Mouse (Mus musculus) liver, adult 2 months (tissue): Measurements from ENCODE around the gene Krtap28-13. TPM values are rescaled to one million over a fixed set of nuclear protein-coding genes. Genes with fewer than 3 reads are reported as not detected.

Experiments used
- DNase-seq: peaks from one replicate; pipeline ENCODE4 v3.0.0-alpha.2; 2011; ENCODE audit warnings: low read depth, low spot score; ENCODE audit errors: extremely low read depth
- H3K27ac ChIP-seq: fragments of 200-500 bp; replicated peaks from 2 replicates; pipeline ENCODE4 v1.5.1; 2012; ENCODE audit warnings: low read depth, mild to moderate bottlenecking, control low read depth, inconsistent platforms, low read length; ENCODE audit not compliant: insufficient read depth
- H3K27me3 ChIP-seq: fragments of 200-500 bp; 2 replicates; pipeline ENCODE4 v1.6.1; 2012; ENCODE audit warnings: mild to moderate bottlenecking, moderate library complexity, low read length, inconsistent platforms; ENCODE audit not compliant: control insufficient read depth, insufficient read depth
- H3K36me3 ChIP-seq: fragments of 200-500 bp; 2 replicates; pipeline ENCODE4 v1.6.1; 2012; ENCODE audit warnings: low read length, inconsistent platforms; ENCODE audit not compliant: control insufficient read depth, insufficient read depth
- H3K4me1 ChIP-seq: fragments of 200-500 bp; 2 replicates; pipeline ENCODE4 v1.6.1; 2011; ENCODE audit warnings: low read length; ENCODE audit not compliant: control insufficient read depth, insufficient read depth
- H3K4me3 ChIP-seq: fragments of 200-500 bp; 2 replicates; pipeline ENCODE4 v1.5.1; 2011; ENCODE audit warnings: low read depth, mild to moderate bottlenecking, control low read depth, low read length, moderate library complexity; ENCODE audit not compliant: insufficient read depth
- H3K79me2 ChIP-seq: fragments of 200-500 bp; 2 replicates; pipeline ENCODE4 v1.6.1; 2012; ENCODE audit warnings: inconsistent platforms, mild to moderate bottlenecking, low read length, moderate library complexity; ENCODE audit not compliant: control insufficient read depth, insufficient read depth
- H3K9ac ChIP-seq: fragments of 200-500 bp; 2 replicates; pipeline ENCODE4 v1.6.1; 2012; ENCODE audit warnings: low read depth, mild to moderate bottlenecking, control low read depth, inconsistent platforms, low read length
- CTCF ChIP-seq: fragments of 200-500 bp; IDR thresholded peaks from 2 replicates; pipeline ENCODE4 v1.5.1; 2011; ENCODE audit warnings: low read depth, low read length, control low read depth
- POLR2A ChIP-seq: fragments of 200-500 bp; IDR thresholded peaks from 2 replicates; pipeline ENCODE4 v1.6.1; 2011; ENCODE audit warnings: low read length, control low read depth; ENCODE audit not compliant: insufficient read depth; ENCODE audit errors: extremely low read depth
- WGBS: fragments of 180-500 bp; shearing (Covaris S2); methylation state at CpG from one replicate; pipeline ENCODE4 v1.1.7; 2018; 5-methylcytosine and 5-hydroxymethylcytosine counted together
- polyA plus RNA-seq: library from polyadenylated mRNA; depleted of rRNA; stranded (reverse); fragments of >200 nt; gene quantifications from 2 replicates; pipeline ENCODE4 v1.2.3, GENCODE M21; 2012; rRNA removed
- total RNA-seq: library from RNA; depleted of rRNA; stranded (reverse); fragments of >200 nt; gene quantifications from 2 replicates; pipeline ENCODE4 v1.2.3, GENCODE M21; 2014; rRNA removed

The Krtap28-13 gene
- total and polyA plus RNA-seq, 2 experiments, result not detected

GRCm38 (mm10) chr1:83099160-83099559, 38.4 kb downstream of the Krtap28-13 start:
- no peak for DNase-seq
- WGBS, result 99% methylated on average over 2 of the region's 2 CpGs
- Histone ChIP-seq H3K27ac (no peak overlapping the region), H3K36me3 (no peaks in the 10 kb centered on the region), H3K4me3 (no peak overlapping the region), H3K9ac (no peak overlapping the region), H3K4me1 (peaks cover 2% of the 10 kb centered on the region; the same call in 1 of the 2 replicates), H3K27me3 (no peaks in the 10 kb centered on the region), H3K79me2 (no peaks in the 10 kb centered on the region)
- TF ChIP-seq POLR2A (no peak), CTCF (no peak)

GRCm38 (mm10) chr1:83099580-83100137, 38.9 kb downstream of the Krtap28-13 start:
- Histone ChIP-seq H3K4me3 (no peak overlapping the region), H3K27me3 (no peaks in the 10 kb centered on the region), H3K27ac (no peak overlapping the region), H3K9ac (no peak overlapping the region), H3K79me2 (no peaks in the 10 kb centered on the region), H3K36me3 (no peaks in the 10 kb centered on the region), H3K4me1 (peaks cover 2% of the 10 kb centered on the region; the same call in 1 of the 2 replicates)
- peak; percentile 11 for DNase-seq
- no peak for TF ChIP-seq POLR2A
- TF ChIP-seq CTCF, result no peak
- WGBS, result 46% methylated on average over 7 of the region's 7 CpGs

- no peaks in the 10 kb centered on the region for H3K79me2 ChIP-seq
- H3K27me3 ChIP-seq, result no peaks in the 10 kb centered on the region
- no peak for DNase-seq
- H3K27ac ChIP-seq, result no peak overlapping the region
- WGBS, result 62% methylated on average over 3 of the region's 3 CpGs
- peaks cover 2% of the 10 kb centered on the region; the same call in 1 of the 2 replicates for H3K4me1 ChIP-seq
- H3K9ac ChIP-seq, result no peak overlapping the region
- H3K36me3 ChIP-seq, result no peaks in the 10 kb centered on the region
- no peak for TF ChIP-seq POLR2A
- no peak for TF ChIP-seq CTCF
- no peak overlapping the region for H3K4me3 ChIP-seq
These were observed 41.2 kb downstream of the Krtap28-13 start for GRCm38 (mm10) chr1:83101891-83102290.

- no peaks in the 10 kb centered on the region for H3K4me1 ChIP-seq
- H3K27me3 ChIP-seq, result no peaks in the 10 kb centered on the region
- H3K9ac ChIP-seq, result no peak overlapping the region
- DNase-seq, result no peak
- H3K27ac ChIP-seq, result no peak overlapping the region
- H3K36me3 ChIP-seq, result no peaks in the 10 kb centered on the region
- H3K4me3 ChIP-seq, result no peak overlapping the region
- no peak for TF ChIP-seq POLR2A
- no peak for TF ChIP-seq CTCF
- no peaks in the 10 kb centered on the region for H3K79me2 ChIP-seq
- WGBS, result 49% methylated on average over 1 of the region's 1 CpGs
These were observed 44.7 kb downstream of the Krtap28-13 start for GRCm38 (mm10) chr1:83105464-83105863.

- Histone ChIP-seq H3K27ac (no peak overlapping the region), H3K4me3 (no peak overlapping the region), H3K9ac (no peak overlapping the region), H3K4me1 (no peaks in the 10 kb centered on the region), H3K79me2 (no peaks in the 10 kb centered on the region), H3K36me3 (no peaks in the 10 kb centered on the region), H3K27me3 (no peaks in the 10 kb centered on the region)
- no peak for DNase-seq
- WGBS, result 72% methylated on average over 5 of the region's 5 CpGs
- TF ChIP-seq CTCF (no peak), POLR2A (no peak)
These were observed 46.8 kb downstream of the Krtap28-13 start for GRCm38 (mm10) chr1:83107410-83107978.

GRCm38 (mm10) chr1:83110992-83111391, 50.3 kb downstream of the Krtap28-13 start:
- TF ChIP-seq POLR2A (no peak), CTCF (no peak)
- Histone ChIP-seq H3K4me3 (no peak overlapping the region), H3K4me1 (no peaks in the 10 kb centered on the region), H3K9ac (no peak overlapping the region), H3K79me2 (no peaks in the 10 kb centered on the region), H3K36me3 (no peaks in the 10 kb centered on the region), H3K27ac (no peak overlapping the region), H3K27me3 (no peaks in the 10 kb centered on the region)
- no peak for DNase-seq

Other genes with a start within 250 kb of the Krtap28-13 start
- gene Agfg1, start 221.4 kb upstream of the Krtap28-13 start, total RNA-seq, result 13.1 and 14.8 TPM in 2 replicates
- gene Agfg1, start 221.4 kb upstream of the Krtap28-13 start, polyA plus RNA-seq, result 11.7 and 13.6 TPM in 2 replicates
- not detected in 2 replicates for gene A030005L19Rik, start 147.6 kb upstream of the Krtap28-13 start, total RNA-seq
- gene A030005L19Rik, start 147.6 kb upstream of the Krtap28-13 start, polyA plus RNA-seq, result 0.18 TPM in 1 of 2 replicates, not detected in the other
- gene A030014E15Rik, start 136.0 kb upstream of the Krtap28-13 start, total RNA-seq, result not detected in 2 replicates
- gene A030014E15Rik, start 136.0 kb upstream of the Krtap28-13 start, polyA plus RNA-seq, result not detected in 2 replicates
- not detected in 2 replicates for gene Gm6217, start 129.5 kb upstream of the Krtap28-13 start, total RNA-seq
- gene Gm6217, start 129.5 kb upstream of the Krtap28-13 start, polyA plus RNA-seq, result not detected in 2 replicates
- gene A030003K21Rik, start 117.5 kb upstream of the Krtap28-13 start, total RNA-seq, result not detected in 2 replicates
- not detected in 2 replicates for gene A030003K21Rik, start 117.5 kb upstream of the Krtap28-13 start, polyA plus RNA-seq
- gene Gm7544, start 104.9 kb upstream of the Krtap28-13 start, total RNA-seq, result not detected in 2 replicates
- not detected in 2 replicates for gene Gm7544, start 104.9 kb upstream of the Krtap28-13 start, polyA plus RNA-seq
- not detected in 2 replicates for gene Gm47955, start 100.6 kb upstream of the Krtap28-13 start, total RNA-seq
- gene Gm47955, start 100.6 kb upstream of the Krtap28-13 start, polyA plus RNA-seq, result not detected in 2 replicates
- gene Gm47959, start 60.4 kb upstream of the Krtap28-13 start, total RNA-seq, result not detected in 2 replicates
- not detected in 2 replicates for gene Gm47959, start 60.4 kb upstream of the Krtap28-13 start, polyA plus RNA-seq
- not detected in 2 replicates for gene Slc19a3, start 22.5 kb upstream of the Krtap28-13 start, total RNA-seq
- gene Slc19a3, start 22.5 kb upstream of the Krtap28-13 start, polyA plus RNA-seq, result 0.11 TPM in 1 of 2 replicates, not detected in the other
- gene Krtap28-10, start 18.4 kb upstream of the Krtap28-13 start, total RNA-seq, result not detected in 2 replicates
- not detected in 2 replicates for gene Krtap28-10, start 18.4 kb upstream of the Krtap28-13 start, polyA plus RNA-seq
- gene Gm47969, start 16.0 kb upstream of the Krtap28-13 start, total RNA-seq, result not detected in 2 replicates
- gene Gm47969, start 16.0 kb upstream of the Krtap28-13 start, polyA plus RNA-seq, result not detected in 2 replicates
- gene A030005K14Rik, start 1.6 kb upstream of the Krtap28-13 start, total RNA-seq, result not detected in 2 replicates
- not detected in 2 replicates for gene A030005K14Rik, start 1.6 kb upstream of the Krtap28-13 start, polyA plus RNA-seq
- gene Ccl20, start 55.8 kb downstream of the Krtap28-13 start, total RNA-seq, result not detected in 2 replicates
- gene Ccl20, start 55.8 kb downstream of the Krtap28-13 start, polyA plus RNA-seq, result not detected in 2 replicates
- gene Daw1, start 98.8 kb downstream of the Krtap28-13 start, total RNA-seq, result not detected in 2 replicates
- not detected in 2 replicates for gene Daw1, start 98.8 kb downstream of the Krtap28-13 start, polyA plus RNA-seq